Mouse (Mus musculus) erythroblast, embryonic 14.5 days (primary cell): Measurements from ENCODE around the gene Olfr172.

ENCODE experiments used
- GATA1 ChIP-seq: IDR thresholded peaks from 2 replicates; pipeline ENCODE4 v1.6.1; 2012; ENCODE audit warnings: low read length, inconsistent platforms, mixed read lengths
- TAL1 ChIP-seq: IDR thresholded peaks from 3 replicates; pipeline ENCODE4 v1.6.1; 2012; ENCODE audit warnings: low read length, inconsistent platforms, mixed read lengths

DNA sequence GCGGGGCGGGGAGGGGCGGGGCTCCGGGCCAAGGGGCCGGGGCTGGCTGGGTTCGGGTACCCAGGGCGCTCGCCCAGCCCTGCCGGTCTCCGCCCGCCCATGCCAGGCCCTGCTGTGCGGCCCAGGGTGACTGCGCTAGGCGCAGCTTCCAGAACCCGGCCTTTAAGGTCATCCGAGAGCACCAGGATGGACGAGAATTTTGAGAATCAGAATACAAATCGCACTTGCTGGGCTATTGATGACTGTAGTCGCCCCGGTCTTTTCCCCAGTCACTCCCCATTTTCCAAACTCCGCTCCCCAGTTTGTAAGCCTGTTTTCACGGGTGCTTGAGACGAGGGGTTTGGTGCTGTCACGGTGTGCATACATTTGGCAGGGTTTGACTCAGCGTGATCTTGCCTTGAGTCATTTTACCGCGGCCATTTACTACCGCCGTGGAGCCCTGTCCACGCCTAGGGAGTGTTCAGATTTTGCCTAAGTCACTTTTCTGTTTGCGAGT, 34.8 kb downstream of the Olfr172 start:
- TF ChIP-seq TAL1: no peak
- no peak for TF ChIP-seq GATA1
